In the genomic region with DNA sequence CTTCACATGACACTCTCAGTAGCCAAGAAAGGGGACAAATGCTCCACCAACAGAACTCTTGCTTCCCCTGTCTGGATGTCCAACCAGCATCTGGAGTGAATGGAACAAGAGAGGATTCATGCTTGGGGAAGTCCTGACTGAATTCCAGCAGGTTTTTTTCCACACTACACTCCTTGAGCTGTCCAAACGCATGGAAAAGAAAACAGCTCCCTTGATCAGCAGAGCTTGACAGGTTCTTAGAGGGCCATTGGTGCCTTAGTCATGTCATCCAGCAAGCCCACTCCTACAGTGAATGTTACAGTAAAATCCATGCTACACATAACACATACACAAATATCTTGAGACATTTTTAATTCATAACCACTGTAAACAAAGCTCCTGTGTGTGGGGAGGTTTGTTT, we compare ENCODE assay signal across 22 mouse cellular contexts.
DNase-seq lines count a peak whose midpoint lies in the region; ATAC-seq and TF ChIP-seq lines count a peak whose summit lies in the region.
"Had no signal": no experiment of that assay in that cellular context is flagged by ENCODE, and none has a peak within 500 bp of the region (broad histone marks: within the 10 kb centered on the region; RNA-seq: fewer than 3 reads in every experiment).

No protein-coding gene starts in this region.

- H3K4me1 ChIP-seq in kidney, embryonic 15.5 days: no peaks in the 10 kb centered on the region
- H3K4me1 ChIP-seq in kidney, adult 2 months (ENCODE audit: control insufficient read depth, insufficient read depth, low read length): no peaks in the 10 kb centered on the region
- no peaks in the 10 kb centered on the region for H3K4me1 ChIP-seq in kidney, embryonic 16.5 days (ENCODE audit: insufficient read depth, low read length)
- H3K4me1 ChIP-seq in kidney, embryonic 14.5 days (ENCODE audit: control insufficient read depth, insufficient read depth, low read length): no peaks in the 10 kb centered on the region
- no peaks in the 10 kb centered on the region for H3K4me1 ChIP-seq in kidney, postnatal 0 days (replicated peaks; ENCODE audit: insufficient read depth, low read length)

- no peak overlapping the region for H3K4me2 ChIP-seq in kidney, embryonic 15.5 days
- H3K4me2 ChIP-seq in kidney, embryonic 16.5 days (replicated peaks; ENCODE audit: low read depth, low read length): no peak overlapping the region
- no peak overlapping the region for H3K4me2 ChIP-seq in kidney, embryonic 14.5 days (replicated peaks; ENCODE audit: low read depth, low read length)
- H3K4me2 ChIP-seq in kidney, postnatal 0 days (ENCODE audit: low read length): no peak overlapping the region

- 26% methylated on average over 1 of the region's 1 CpGs for WGBS in kidney, embryonic 15.5 days
- 30% methylated on average over 1 of the region's 1 CpGs for WGBS in kidney, adult 2 months
- 31% methylated on average over 1 of the region's 1 CpGs for WGBS in kidney, embryonic 16.5 days
- WGBS in kidney, embryonic 14.5 days: 29% methylated on average over 1 of the region's 1 CpGs
- 25% methylated on average over 1 of the region's 1 CpGs for WGBS in kidney, postnatal 0 days

- H3K27me3 ChIP-seq in kidney, embryonic 15.5 days: no peaks in the 10 kb centered on the region
- H3K27me3 ChIP-seq in kidney, adult 2 months (replicated peaks; ENCODE audit: control insufficient read depth, insufficient read depth, low read length): no peaks in the 10 kb centered on the region
- H3K27me3 ChIP-seq in kidney, embryonic 16.5 days (ENCODE audit: insufficient read depth, low read length): no peaks in the 10 kb centered on the region
- no peaks in the 10 kb centered on the region for H3K27me3 ChIP-seq in kidney, embryonic 14.5 days (ENCODE audit: control insufficient read depth, insufficient read depth, low read length)
- H3K27me3 ChIP-seq in kidney, postnatal 0 days (ENCODE audit: insufficient read depth, low read length): no peaks in the 10 kb centered on the region
- H3K27me3 ChIP-seq: CH12.LX had no signal

- H3K27ac ChIP-seq in kidney, embryonic 15.5 days: no peak overlapping the region
- no peak overlapping the region for H3K27ac ChIP-seq in kidney, adult 2 months (ENCODE audit: insufficient read depth, low read depth, low read length)
- H3K27ac ChIP-seq in kidney, embryonic 16.5 days (ENCODE audit: low read length): no peak overlapping the region
- H3K27ac ChIP-seq in kidney, embryonic 14.5 days (ENCODE audit: low read depth, low read length): no peak overlapping the region
- H3K27ac ChIP-seq in kidney, postnatal 0 days: no peak overlapping the region

- H3K9me3 ChIP-seq in kidney, embryonic 15.5 days (replicated peaks): no peaks in the 10 kb centered on the region
- H3K9me3 ChIP-seq in kidney, embryonic 16.5 days (ENCODE audit: low read length): no peaks in the 10 kb centered on the region
- H3K9me3 ChIP-seq in kidney, embryonic 14.5 days (ENCODE audit: control insufficient read depth, low read length): no peaks in the 10 kb centered on the region
- H3K9me3 ChIP-seq in kidney, postnatal 0 days (replicated peaks; ENCODE audit: low read length): no peaks in the 10 kb centered on the region
- H3K9me3 ChIP-seq: G1E had no signal

- H3K4me3 ChIP-seq in kidney, embryonic 15.5 days (replicated peaks): no peak overlapping the region
- no peak overlapping the region for H3K4me3 ChIP-seq in kidney, adult 2 months (ENCODE audit: insufficient read depth, low read depth, low read length)
- no peak overlapping the region for H3K4me3 ChIP-seq in kidney, embryonic 16.5 days (ENCODE audit: low read length)
- no peak overlapping the region for H3K4me3 ChIP-seq in kidney, embryonic 14.5 days (ENCODE audit: low read length)
- no peak overlapping the region for H3K4me3 ChIP-seq in kidney, postnatal 0 days (replicated peaks; ENCODE audit: low read depth, low read length)

- DNase-seq in heart, adult 11 months: peak; percentile 21
- DNase-seq in heart, adult 9 months (ENCODE audit: low spot score in 2 of 2): no peak
- no peak for DNase-seq in kidney, adult 2 months
- DNase-seq in kidney, postnatal 0 days (ENCODE audit: low spot score): peak; percentile 46
- no peak for DNase-seq in kidney, postnatal 10 days
- DNase-seq: adrenal gland, adult 2 months; adrenal gland, adult 8-10 months; adrenal gland, postnatal 10 days; adrenal gland, postnatal 14 days; adrenal gland, postnatal 25 days; adrenal gland, postnatal 36 days; B cell, adult 2 months; cerebellum, adult 11 months; cerebellum, adult 11-12 months had no signal

- H3K9ac ChIP-seq in kidney, embryonic 15.5 days: no peak overlapping the region
- no peak overlapping the region for H3K9ac ChIP-seq in kidney, embryonic 16.5 days (replicated peaks; ENCODE audit: low read length)
- no peak overlapping the region for H3K9ac ChIP-seq in kidney, embryonic 14.5 days (ENCODE audit: low read depth, low read length)
- H3K9ac ChIP-seq in kidney, postnatal 0 days (ENCODE audit: low read depth, low read length): no peak overlapping the region

- peak; percentile 85 for ATAC-seq in kidney, embryonic 15.5 days (replicated peaks; ENCODE audit: low FRiP score)
- ATAC-seq in kidney, embryonic 16.5 days (ENCODE audit: low FRiP score, low TSS enrichment): peak; percentile 74; the same call in 1 of the 2 replicates
- ATAC-seq in kidney, embryonic 14.5 days (ENCODE audit: low FRiP score, low TSS enrichment): no peak; the same call in 1 of the 2 replicates
- ATAC-seq in kidney, postnatal 0 days (replicated peaks; ENCODE audit: low FRiP score, low read depth): peak; percentile 40; the same call in 1 of the 2 replicates
- ATAC-seq: activated CD4-positive, CD25-positive, alpha-beta regulatory T cell, adult 4 months; CD4-positive, CD25-positive, alpha-beta regulatory T cell, adult 4 months; Patski had no signal

- TF ChIP-seq POLR2A in kidney, adult 2 months (IDR thresholded peaks at IDR 0.05; ENCODE audit: low read depth, low read length): no peak

- H3K36me3 ChIP-seq in kidney, embryonic 15.5 days: no peaks in the 10 kb centered on the region
- H3K36me3 ChIP-seq in kidney, adult 2 months (ENCODE audit: control insufficient read depth, insufficient read depth, low read length): no peaks in the 10 kb centered on the region
- no peaks in the 10 kb centered on the region for H3K36me3 ChIP-seq in kidney, embryonic 16.5 days (ENCODE audit: insufficient read depth, low read length)
- no peaks in the 10 kb centered on the region for H3K36me3 ChIP-seq in kidney, embryonic 14.5 days (ENCODE audit: control insufficient read depth, insufficient read depth, low read length)
- no peaks in the 10 kb centered on the region for H3K36me3 ChIP-seq in kidney, postnatal 0 days (ENCODE audit: insufficient read depth, low read length)
- H3K36me3 ChIP-seq: G1E had no signal

- no peak for TF ChIP-seq CTCF in kidney, adult 2 months (conservative IDR thresholded peaks at IDR 0.05; ENCODE audit: insufficient read depth, insufficient read length, low read depth, low read length)
- TF ChIP-seq CTCF in kidney, postnatal 0 days (IDR thresholded peaks at IDR 0.05; ENCODE audit: low read depth): no peak

Comparison
In these comparisons a context has a peak if more than half of its experiments do, and no peak if none do; other contexts are left out.
1. DNase-seq: peak in heart, adult 11 months (single experiment) and kidney, postnatal 0 days (single experiment); none in heart, adult 9 months (0 of 2), kidney, adult 2 months (single experiment) and kidney, postnatal 10 days (single experiment).